Mouse (Mus musculus) liver (tissue): ENCODE measurements around the gene Iglon5.

Experiments
- DNase-seq: peaks from one replicate; pipeline ENCODE4 v3.0.0-alpha.2; 2020; ENCODE audit warnings: mixed read lengths

The Iglon5 gene

DNA sequence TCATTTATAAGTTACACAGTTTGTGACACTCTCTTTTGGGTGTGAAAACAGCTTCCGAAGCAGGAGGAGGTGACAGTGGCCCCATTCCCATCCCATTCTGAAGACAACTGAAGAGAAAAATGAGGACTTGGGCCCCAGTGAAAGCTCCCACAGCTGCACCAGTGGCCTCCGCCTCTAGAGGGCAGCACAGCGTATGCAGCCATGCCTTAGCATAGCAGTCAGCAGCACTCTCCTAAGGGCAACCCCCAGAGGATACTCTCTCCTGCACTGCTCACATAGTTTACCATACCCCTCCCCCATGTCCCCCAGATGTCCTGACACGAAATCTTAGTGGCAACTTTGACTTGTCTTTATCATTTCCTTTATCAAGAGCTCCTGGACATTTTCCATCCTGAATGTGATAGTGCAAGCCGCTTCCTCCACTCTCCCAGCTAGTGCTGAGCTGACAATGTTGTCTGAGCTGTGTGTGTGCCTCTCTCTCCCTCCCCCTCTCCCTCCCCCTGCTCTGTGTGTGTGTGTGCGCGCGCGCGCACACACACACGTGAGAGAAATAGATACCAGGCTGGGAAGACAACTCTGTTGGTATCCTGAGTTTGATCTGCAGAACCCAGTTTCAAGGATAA, 66.8 kb downstream of the Iglon5 start:
- DNase-seq = peak; percentile 80
